Mouse (Mus musculus): ENCODE measurements at regions not wholly inside any gene's neighbourhood (a gene's known extent, or its start where the extent isn't known, plus 50 kb on each side); places are given as distances from the start of the nearest gene placed in this dataset.

DNA sequence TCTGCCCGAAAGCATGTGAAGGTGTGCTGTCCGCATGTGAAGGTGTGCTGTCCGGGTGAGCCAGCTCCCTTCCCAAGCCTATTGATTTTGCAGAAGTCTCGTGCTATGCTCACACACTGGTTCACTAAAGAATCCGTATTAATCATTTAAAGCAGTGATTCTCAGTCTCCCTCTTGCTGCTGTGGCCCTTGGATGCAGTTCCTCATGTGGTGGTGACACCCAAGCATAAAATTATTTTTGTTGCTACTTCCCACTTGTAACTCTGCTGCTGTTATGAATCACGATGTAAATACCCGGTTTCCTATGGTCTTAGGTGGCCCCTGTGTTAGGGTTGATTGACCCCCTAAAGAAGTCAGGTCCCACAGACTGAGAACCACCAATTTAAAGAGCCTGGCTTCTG is 55.7 kb upstream of the Emb start:
- POLR2A ChIA-PET = interaction anchor here (0.6 kb wide), 1 partner anchor 1348 kb away, joined by 3 read pairs; no protein-coding TSS in a partner anchor
- in situ Hi-C loops (cut with MboI; ENCODE audit: low pct_unique_long_range_greater_than_20kb) = no loop called here

DNA sequence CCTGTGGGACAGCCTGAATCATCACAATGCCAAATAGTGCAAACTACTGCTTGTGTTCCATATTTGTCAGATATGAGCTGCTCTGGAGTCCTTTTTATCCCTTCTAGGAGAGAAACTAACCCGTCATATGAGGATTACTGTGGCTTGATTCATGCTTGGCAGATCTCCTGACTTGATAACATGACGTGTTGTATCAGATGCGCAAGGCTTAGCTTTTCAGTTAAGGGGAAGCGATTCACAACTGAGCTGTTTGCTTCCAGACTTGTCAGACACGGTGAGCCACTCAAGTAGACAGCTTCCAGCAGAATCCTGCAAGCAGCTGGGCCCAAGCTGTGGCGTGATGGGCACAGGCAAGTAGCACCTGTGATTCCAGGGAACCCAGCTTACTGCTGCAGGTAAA is 64.5 kb upstream of the Emb start:
- peak; percentile 75 for DNase-seq (ENCODE audit: low read depth, low spot score)
- H3K27me3 ChIP-seq = no peaks in the 10 kb centered on the region
- POLR2A ChIA-PET = no interaction called here
- no peak for TF ChIP-seq CTCF (IDR thresholded peaks at IDR 0.05)
- CTCF ChIA-PET = no interaction called here
- peak; percentile 91 for ATAC-seq
- in situ Hi-C loops (cut with MboI; ENCODE audit: low pct_unique_long_range_greater_than_20kb) = loop anchor here (5.0 to 25.0 kb wide), 2 partner anchors 117 to 207 kb away; partner anchors contain the start of gene Parp8

More for the DNA sequence above, 55.7 kb upstream of the Emb start:
- H3K27me3 ChIP-seq = no peaks in the 10 kb centered on the region
- TF ChIP-seq CTCF (IDR thresholded peaks at IDR 0.05) = no peak
- CTCF ChIA-PET = interaction anchor here (1.3 kb wide), 1 partner anchor 13 kb away, joined by 3 read pairs; no protein-coding TSS in a partner anchor
- ATAC-seq (no peak), DNase-seq (ENCODE audit: low read depth, low spot score) (no peak)

DNA sequence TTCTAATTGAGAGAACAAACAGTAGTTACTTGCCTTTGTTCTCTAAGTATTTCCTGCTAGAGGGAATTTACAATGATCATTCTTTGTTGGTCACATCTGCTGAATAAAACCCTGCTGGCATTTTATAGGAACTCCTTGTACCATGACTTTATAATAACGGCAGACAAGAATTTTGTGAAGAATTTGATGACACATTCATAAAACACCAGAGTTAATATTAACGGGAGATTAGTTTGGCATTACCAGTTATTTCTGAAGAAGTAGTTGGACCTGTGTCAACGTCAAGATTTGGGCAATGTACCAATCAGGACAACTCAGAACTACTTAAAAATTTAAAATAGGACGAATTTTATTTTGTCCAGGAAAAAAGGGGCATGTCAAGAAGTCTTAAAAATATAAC is 65.1 kb upstream of the Emb start:
- H3K27me3 ChIP-seq = no peaks in the 10 kb centered on the region
- POLR2A ChIA-PET = no interaction called here
- CTCF ChIA-PET = no interaction called here
- in situ Hi-C loops (cut with MboI; ENCODE audit: low pct_unique_long_range_greater_than_20kb) = loop anchor here (5.0 to 25.0 kb wide), 2 partner anchors 116 to 206 kb away; partner anchors contain the start of gene Parp8
- ATAC-seq (peak; percentile 92), DNase-seq (ENCODE audit: low read depth, low spot score) (peak; percentile 74)
- TF ChIP-seq CTCF (IDR thresholded peaks at IDR 0.05) = no peak

DNA sequence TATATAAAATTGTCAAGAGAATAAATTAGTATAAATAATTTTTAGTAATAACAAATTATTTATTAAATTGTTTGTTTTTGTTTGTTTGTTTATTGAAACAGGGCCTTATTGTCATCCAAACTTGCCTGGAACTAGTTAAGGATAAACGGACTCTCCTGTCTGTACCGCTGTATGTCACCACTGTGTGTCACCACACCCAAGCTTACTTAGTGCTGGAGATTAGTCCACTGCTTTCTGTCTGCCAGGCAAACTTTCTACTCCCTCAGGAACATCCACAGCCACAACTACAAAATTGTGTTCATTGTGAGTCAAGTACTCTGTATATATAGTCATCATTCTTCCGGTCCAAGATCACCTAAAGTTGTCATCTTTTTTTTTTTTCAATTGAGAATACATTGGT is 74.0 kb upstream of the Emb start:
- H3K27me3 ChIP-seq = no peaks in the 10 kb centered on the region
- DNase-seq (ENCODE audit: low read depth, low spot score) = no peak
- POLR2A ChIA-PET = no interaction called here
- in situ Hi-C loops (cut with MboI; ENCODE audit: low pct_unique_long_range_greater_than_20kb) = loop anchor here (25.0 kb wide), 1 partner anchor 197 kb away; no protein-coding TSS in a partner anchor
- ATAC-seq = no peak
- CTCF ChIA-PET = no interaction called here
- peak; percentile 27 for TF ChIP-seq CTCF (IDR thresholded peaks at IDR 0.05)

DNA sequence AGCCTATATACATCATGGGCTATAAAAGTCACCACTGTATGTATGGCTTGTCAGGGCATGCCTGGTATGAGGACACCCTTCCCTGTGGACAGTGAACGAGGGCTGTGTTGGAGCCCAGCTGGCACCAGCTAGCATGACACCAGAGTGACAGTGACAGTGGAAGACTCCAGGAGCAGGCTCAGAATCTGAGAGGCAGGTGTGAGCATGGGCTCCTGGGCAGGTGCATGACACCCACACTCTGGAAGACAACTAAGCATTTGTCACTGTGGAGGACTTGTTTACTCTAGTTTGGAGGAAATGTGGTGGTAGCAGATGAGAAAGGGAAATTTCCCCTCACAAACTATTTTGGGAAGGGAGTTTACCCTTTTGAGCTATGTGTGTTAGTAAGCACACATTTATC is 76.2 kb upstream of the Emb start:
- ChIA-PET CTCF (no interaction called here), POLR2A (no interaction called here)
- H3K27me3 ChIP-seq = no peaks in the 10 kb centered on the region
- no peak for TF ChIP-seq CTCF (IDR thresholded peaks at IDR 0.05)
- in situ Hi-C loops (cut with MboI; ENCODE audit: low pct_unique_long_range_greater_than_20kb) = loop anchor here (25.0 kb wide), 1 partner anchor 195 kb away; no protein-coding TSS in a partner anchor
- ATAC-seq (no peak), DNase-seq (ENCODE audit: low read depth, low spot score) (no peak)

DNA sequence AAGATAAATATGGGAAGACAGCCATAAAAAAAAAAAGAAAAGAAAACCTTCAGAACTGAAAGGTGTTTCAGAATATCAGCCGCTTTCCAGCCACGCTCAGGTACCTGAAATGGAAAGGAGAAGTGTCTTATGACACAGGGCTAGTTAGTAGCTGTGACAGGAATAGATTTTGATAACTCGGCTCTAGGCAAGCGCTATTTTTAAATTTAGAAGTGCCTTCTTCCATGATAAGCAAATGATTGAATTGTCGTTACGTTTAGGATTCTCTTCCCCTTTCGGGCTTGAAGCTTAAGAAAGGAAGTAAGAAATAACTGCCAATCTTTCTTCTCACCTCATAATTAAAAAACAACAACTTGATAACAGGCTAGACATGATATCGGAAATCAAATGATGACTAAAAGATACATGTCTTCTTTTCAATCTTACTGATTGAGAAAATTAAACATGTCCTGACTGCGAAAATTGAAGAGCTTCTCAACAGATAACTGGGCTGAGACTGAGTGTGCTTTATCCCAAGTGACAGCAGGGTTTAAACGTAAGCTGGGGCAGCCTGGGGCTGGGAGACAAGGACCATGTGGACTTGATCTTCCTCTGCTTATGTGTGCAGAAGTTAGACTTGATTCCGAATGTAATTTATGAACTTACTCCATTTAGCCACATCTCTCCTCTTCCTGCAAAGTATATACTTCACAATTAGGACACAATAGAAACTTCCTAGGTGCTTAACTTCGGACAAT is 80.4 kb upstream of the Emb start:
- CTCF ChIA-PET = interaction anchor here (0.8 kb wide), 1 partner anchor 10 kb away, joined by 3 read pairs; no protein-coding TSS in a partner anchor
- H3K27me3 ChIP-seq = no peaks in the 10 kb centered on the region
- POLR2A ChIA-PET = interaction anchor here (1.2 kb wide), 1 partner anchor 103 kb away, joined by 5 read pairs; no protein-coding TSS in a partner anchor
- ATAC-seq (no peak), DNase-seq (ENCODE audit: low read depth, low spot score) (no peak)
- in situ Hi-C loops (cut with MboI; ENCODE audit: low pct_unique_long_range_greater_than_20kb) = loop anchor here (25.0 kb wide), 1 partner anchor 191 kb away; no protein-coding TSS in a partner anchor
- TF ChIP-seq CTCF (IDR thresholded peaks at IDR 0.05) = no peak

DNA sequence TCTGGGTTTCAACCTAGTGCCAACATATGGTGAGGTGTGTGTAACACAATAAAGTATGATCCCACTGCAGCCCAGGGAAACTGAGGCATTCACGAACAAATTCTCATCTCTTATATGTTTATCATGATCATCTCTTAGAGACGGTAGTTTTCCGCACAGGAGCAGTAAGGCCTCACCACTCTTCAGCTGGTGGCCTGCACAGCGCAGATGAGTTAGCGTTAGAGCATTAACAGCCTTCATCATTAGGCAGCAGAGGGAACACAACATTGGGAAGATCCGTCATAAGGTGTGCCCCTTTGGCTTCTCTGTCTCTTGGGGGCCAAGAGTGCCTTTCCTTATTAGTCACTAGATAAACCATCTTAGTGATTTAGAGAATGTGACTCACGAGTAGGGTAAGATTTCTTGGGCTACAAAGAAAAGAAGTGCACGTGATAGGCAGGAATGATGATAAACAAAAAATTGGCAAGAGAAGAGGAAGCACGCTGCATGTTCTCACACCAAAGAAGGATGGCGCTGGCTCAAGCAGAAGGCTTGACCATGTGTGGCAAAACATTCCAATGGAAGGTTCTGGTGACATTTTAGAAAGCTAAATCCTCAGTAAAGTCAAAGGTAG is 81.1 kb upstream of the Emb start:
- TF ChIP-seq CTCF (IDR thresholded peaks at IDR 0.05) = no peak
- peak; percentile 90 for ATAC-seq
- peak; percentile 65 for DNase-seq (ENCODE audit: low read depth, low spot score)
- ChIA-PET POLR2A (interaction anchor here (1.2 kb wide), 1 partner anchor 103 kb away, joined by 5 read pairs; no protein-coding TSS in a partner anchor), CTCF (interaction anchor here (0.8 kb wide), 1 partner anchor 11 kb away, joined by 3 read pairs; no protein-coding TSS in a partner anchor)
- no peaks in the 10 kb centered on the region for H3K27me3 ChIP-seq
- in situ Hi-C loops (cut with MboI; ENCODE audit: low pct_unique_long_range_greater_than_20kb) = loop anchor here (25.0 kb wide), 1 partner anchor 190 kb away; no protein-coding TSS in a partner anchor

DNA sequence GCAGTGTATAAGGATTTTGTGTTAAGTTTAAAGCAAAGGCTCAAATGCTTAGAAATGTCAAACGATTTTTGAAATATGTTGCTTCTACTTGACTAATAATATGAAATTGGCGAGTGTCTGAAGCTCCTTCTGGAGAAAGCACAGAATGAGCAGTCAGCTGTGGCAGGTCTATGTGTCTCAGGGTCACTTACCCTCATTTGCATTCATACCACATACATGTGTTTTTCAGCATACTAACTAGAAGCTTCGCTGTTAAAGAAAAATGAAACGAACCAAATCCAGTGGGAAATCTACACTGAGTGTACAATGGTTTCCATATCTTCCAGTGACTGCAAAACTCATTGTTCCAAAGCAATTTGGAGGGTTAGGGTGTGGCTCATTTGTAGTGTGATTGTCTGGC is 88.7 kb upstream of the Emb start:
- ATAC-seq = no peak
- no peak for DNase-seq (ENCODE audit: low read depth, low spot score)
- H3K27me3 ChIP-seq = no peaks in the 10 kb centered on the region
- ChIA-PET POLR2A (no interaction called here), CTCF (no interaction called here)
- TF ChIP-seq CTCF (IDR thresholded peaks at IDR 0.05) = no peak
- in situ Hi-C loops (cut with MboI; ENCODE audit: low pct_unique_long_range_greater_than_20kb) = no loop called here

DNA sequence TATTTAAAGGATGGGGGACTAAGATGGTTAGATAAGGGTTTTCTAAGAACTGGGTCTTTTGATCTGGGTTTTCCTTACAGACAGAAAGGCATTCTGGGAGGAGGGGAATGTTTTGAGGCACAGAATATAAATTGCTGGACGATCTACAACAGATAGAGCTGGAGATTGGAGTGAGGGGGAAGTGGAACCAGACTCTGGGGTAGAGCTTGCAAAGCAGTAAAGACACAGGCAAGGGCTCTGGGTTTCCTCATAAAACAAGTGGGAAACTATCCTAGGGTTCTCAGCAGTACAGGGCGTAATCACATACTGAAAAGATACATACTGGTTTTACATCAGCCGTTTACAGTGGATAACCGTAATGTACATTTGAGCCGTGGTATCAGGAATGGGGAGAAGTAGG is 89.5 kb upstream of the Parp8 start:
- ChIA-PET CTCF (interaction anchor here (1.7 kb wide), 1 partner anchor 16 kb away, joined by 3 read pairs; no protein-coding TSS in a partner anchor), POLR2A (no interaction called here)
- ATAC-seq (no peak), DNase-seq (ENCODE audit: low read depth, low spot score) (no peak)
- in situ Hi-C loops (cut with MboI; ENCODE audit: low pct_unique_long_range_greater_than_20kb) = no loop called here
- TF ChIP-seq CTCF (IDR thresholded peaks at IDR 0.05) = no peak
- H3K27me3 ChIP-seq = no peaks in the 10 kb centered on the region

DNA sequence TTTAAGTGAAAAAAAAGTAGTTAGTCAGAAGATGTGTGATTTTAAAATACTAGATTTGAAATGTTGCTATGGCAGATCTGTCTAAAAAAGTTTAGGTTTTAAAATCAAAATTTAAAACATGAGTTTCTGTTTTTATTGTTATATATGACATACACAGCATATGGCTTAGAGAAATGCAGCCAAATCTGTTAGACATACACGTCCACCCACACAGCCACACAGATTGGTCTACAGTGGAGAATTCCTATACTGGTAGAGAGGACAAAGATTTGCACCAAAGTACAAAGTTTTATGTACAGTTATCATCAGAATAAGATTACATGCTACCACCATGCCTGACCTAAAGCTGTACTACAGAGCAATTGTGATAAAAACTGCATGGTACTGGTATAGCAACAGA is 87.1 kb upstream of the Parp8 start:
- no peak for ATAC-seq
- ChIA-PET CTCF (no interaction called here), POLR2A (no interaction called here)
- no peaks in the 10 kb centered on the region for H3K27me3 ChIP-seq
- DNase-seq (ENCODE audit: low read depth, low spot score) = no peak
- in situ Hi-C loops (cut with MboI; ENCODE audit: low pct_unique_long_range_greater_than_20kb) = no loop called here
- TF ChIP-seq CTCF (IDR thresholded peaks at IDR 0.05) = no peak

DNA sequence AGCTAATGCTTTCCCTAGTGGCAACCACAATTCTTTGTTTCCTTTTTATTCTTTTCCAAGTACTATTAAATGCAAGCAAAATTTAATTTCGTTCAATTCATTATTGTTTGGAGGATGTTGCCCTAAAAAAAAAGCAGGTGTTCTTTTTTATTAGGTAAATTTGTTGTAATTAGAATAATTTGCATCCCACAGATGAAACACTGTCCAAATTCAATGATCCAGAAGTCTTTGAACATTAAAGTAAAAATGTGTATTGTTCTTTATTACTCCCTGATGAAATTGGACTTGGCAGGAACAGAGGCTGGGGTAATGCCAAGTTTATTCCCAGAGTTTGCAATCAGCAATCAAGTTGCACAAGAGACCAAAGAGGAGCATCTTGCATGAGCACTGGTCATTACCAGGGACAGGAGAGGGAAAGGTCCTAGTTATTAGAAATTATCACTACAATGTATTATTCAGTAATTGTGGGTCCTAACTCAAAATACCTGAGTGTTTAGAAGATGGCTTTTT is 79.9 kb upstream of the Parp8 start:
- POLR2A ChIA-PET = no interaction called here
- TF ChIP-seq CTCF (IDR thresholded peaks at IDR 0.05) = no peak

More for the DNA sequence above, 79.9 kb upstream of the Parp8 start:
- ATAC-seq (no peak), DNase-seq (ENCODE audit: low read depth, low spot score) (no peak)
- in situ Hi-C loops (cut with MboI; ENCODE audit: low pct_unique_long_range_greater_than_20kb) = no loop called here
- CTCF ChIA-PET = no interaction called here
- H3K27me3 ChIP-seq = no peaks in the 10 kb centered on the region

All from Patski (cell line).